Mouse (Mus musculus) cerebellum, adult 2 months (tissue): ENCODE data around the gene Fth1. TPM values are rescaled to one million over a fixed set of nuclear protein-coding genes. Genes with fewer than 3 reads are reported as not detected.
A peak's percentile ranks its signal among the peaks of the same experiment; 100 is the strongest.

ENCODE experiments used
- DNase-seq, 2 experiments: peaks; one replicate each; pipeline ENCODE4 v3.0.0; 2021
- H3K27ac ChIP-seq: fragments of 200-500 bp; 2 replicates; pipeline ENCODE4 v1.5.1; 2012; ENCODE audit warnings: low read length, control low read depth, inconsistent platforms; ENCODE audit not compliant: insufficient read depth
- H3K27me3 ChIP-seq: fragments of 200-500 bp; 2 replicates; pipeline ENCODE4 v1.6.1; 2012; ENCODE audit warnings: inconsistent platforms, mild to moderate bottlenecking, low read length, moderate library complexity; ENCODE audit not compliant: control insufficient read depth, insufficient read depth
- H3K4me1 ChIP-seq: fragments of 200-500 bp; 2 replicates; pipeline ENCODE4 v1.6.1; 2011; ENCODE audit warnings: low read length; ENCODE audit not compliant: control insufficient read depth, insufficient read depth
- H3K4me3 ChIP-seq: fragments of 200-500 bp; replicated peaks from 2 replicates; pipeline ENCODE3; 2011; ENCODE audit warnings: mild to moderate bottlenecking, low read depth, low read length, control low read depth; ENCODE audit not compliant: insufficient read depth
- CTCF ChIP-seq: fragments of 200-500 bp; IDR thresholded peaks from 2 replicates; pipeline ENCODE4 v1.5.1; 2011; ENCODE audit warnings: low read depth, mild to moderate bottlenecking, control low read depth, low read length, moderate library complexity, borderline replicate concordance; ENCODE audit not compliant: insufficient read depth
- POLR2A ChIP-seq: fragments of 200-500 bp; IDR thresholded peaks from 2 replicates; pipeline ENCODE4 v1.6.1; 2011; ENCODE audit warnings: low read length, control low read depth, borderline replicate concordance; ENCODE audit not compliant: insufficient read depth
- WGBS: fragments of 180-500 bp; shearing (Covaris S2); methylation state at CpG from one replicate; pipeline ENCODE4 v1.1.7; 2018; 5-methylcytosine and 5-hydroxymethylcytosine counted together
- polyA plus RNA-seq: library from polyadenylated mRNA; depleted of rRNA; stranded (reverse); fragments of >200 nt; gene quantifications from 2 replicates; pipeline ENCODE4 v1.2.3, GENCODE M21; 2012

The Fth1 gene
- polyA plus RNA-seq, 1 experiment, result 5,845 TPM

DNA sequence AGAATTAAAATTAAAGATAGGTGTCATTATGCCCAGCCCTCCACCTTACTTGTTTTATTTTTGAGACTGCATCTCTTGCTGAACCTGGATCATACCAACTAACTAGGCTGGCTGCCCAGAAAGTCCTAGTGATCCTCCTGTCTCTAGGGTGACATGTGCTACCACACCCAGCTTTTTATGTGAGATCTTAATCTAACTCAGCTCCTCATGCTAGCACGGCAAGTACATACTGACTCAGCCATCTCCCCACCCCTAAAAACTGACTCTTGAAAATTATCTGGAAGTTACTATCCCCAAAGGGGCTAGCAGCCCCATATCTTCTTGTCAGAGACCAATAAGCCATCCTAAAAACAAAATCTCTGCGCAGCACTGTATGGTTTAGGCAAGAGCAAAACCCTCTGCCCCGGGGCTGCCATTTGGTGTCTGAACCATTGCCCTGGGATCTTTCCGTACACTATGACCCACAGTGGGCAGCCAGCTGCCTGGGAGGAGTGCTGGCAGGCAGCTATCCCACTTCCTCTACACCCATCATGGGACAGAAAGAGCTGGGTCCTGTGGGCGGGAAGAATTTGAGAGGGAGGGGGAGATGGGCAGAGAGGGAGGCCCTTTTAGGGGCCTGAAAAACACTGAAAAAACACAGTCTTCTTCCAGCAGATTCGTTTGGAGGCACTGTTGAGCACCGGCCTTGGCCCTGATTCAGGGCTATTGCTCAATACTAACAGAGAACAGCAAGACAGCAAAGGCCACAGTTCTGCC lies 26.2 kb upstream of the Fth1 start:
- peak; percentile 23 to 43 for DNase-seq
- Histone ChIP-seq H3K4me1 (no peaks in the 10 kb centered on the region), H3K27ac (peak overlapping the region; percentile 88; the same call in 1 of the 2 replicates), H3K4me3 (no peak overlapping the region), H3K27me3 (no peaks in the 10 kb centered on the region)
- no peak for TF ChIP-seq POLR2A
- TF ChIP-seq CTCF, result no peak
- 17% methylated on average over 7 of the region's 7 CpGs for WGBS

DNA sequence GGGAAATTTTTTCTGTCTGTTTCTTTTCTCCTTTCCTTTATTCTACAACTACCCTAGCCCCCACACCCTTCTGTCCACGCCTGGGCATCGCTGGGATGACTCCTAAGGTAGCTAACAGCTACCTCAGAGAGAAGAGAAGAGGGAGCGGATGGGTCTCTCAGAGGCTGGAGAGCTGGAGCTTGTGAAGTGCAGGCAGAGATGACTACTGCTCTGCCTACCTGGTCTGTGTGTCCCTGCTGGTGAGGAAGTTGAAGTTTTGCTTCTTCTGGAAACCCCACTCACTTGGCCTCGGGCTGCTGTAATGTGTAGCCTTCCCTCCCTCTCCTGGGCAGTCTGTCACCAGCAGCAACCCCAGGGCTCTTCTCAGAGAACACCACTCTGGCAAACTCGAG lies 25.6 kb upstream of the Fth1 start:
- Histone ChIP-seq H3K27ac (peak overlapping the region; percentile 88; the same call in 1 of the 2 replicates), H3K4me1 (no peaks in the 10 kb centered on the region), H3K4me3 (peak overlapping the region; percentile 21), H3K27me3 (no peaks in the 10 kb centered on the region)
- WGBS, result 36% methylated on average over 5 of the region's 5 CpGs
- no peak for DNase-seq
- TF ChIP-seq POLR2A (no peak), CTCF (no peak)

DNA sequence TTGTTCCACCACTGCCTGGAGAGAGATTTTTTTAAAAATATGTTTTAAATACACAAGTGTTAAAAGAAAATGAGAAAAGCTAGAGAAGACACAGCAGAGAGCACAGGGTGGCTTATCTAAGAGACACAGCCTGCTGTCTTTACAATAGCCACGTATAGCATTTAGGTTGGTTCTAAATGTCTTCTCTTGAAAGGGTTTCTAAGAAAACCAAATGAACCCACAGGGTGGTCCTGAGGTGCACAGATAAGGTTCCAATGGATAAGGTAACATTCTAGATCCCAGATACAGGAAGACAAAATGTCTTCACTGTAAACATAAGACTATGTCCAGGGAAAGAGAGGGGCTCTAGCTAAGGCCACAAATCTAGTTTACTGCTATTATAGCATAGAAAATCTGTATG lies 25.0 kb upstream of the Fth1 start:
- H3K27me3 ChIP-seq, result no peaks in the 10 kb centered on the region
- no peak for DNase-seq
- no peak overlapping the region for H3K4me3 ChIP-seq
- 79% methylated on average over 1 of the region's 1 CpGs for WGBS
- H3K4me1 ChIP-seq, result no peaks in the 10 kb centered on the region
- H3K27ac ChIP-seq, result no peak overlapping the region; the same call in 1 of the 2 replicates
- TF ChIP-seq POLR2A, result no peak
- TF ChIP-seq CTCF, result no peak

DNA sequence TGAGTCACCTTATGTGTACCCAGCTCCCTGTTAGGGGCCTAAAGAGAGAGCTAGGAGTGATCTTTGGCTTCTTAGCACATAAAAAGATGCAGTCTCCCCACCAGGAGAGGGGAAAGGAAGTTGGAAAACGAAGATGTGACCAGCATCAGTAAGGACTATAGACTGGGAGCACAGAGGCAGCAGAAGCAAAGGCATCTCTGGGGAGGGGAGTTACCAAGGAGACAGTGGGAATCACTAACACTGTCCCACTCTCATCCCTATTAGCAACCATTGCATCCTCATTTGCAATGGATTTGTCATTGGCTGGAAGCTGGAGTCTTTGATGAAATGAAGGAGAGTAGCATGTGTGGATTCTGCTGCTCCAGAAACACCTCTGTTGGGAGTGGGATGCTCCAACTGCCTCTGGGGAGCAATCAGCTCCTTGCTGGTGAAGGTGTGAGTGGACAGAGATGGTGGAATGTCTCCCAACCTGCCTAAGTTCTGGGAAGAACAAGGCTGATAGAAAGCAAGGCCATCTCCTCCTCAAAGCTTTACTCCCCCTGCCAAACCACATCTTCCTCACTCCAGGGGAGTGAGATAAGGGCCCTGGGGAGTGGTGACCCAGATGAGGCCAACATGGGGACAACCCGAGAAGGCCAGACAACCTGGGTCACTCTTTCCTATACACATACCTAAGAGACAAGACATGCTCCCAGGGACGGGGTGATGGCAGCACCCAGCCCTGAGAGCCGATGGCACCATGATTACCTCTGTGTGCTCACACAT lies 23.6 kb upstream of the Fth1 start:
- Histone ChIP-seq H3K27me3 (no peaks in the 10 kb centered on the region), H3K27ac (no peak overlapping the region), H3K4me3 (no peak overlapping the region), H3K4me1 (no peaks in the 10 kb centered on the region)
- DNase-seq, result no peak
- WGBS, result 69% methylated on average over 4 of the region's 4 CpGs
- no peak for TF ChIP-seq CTCF
- no peak for TF ChIP-seq POLR2A

GRCm38 (mm10) chr19:9957965-9958364 lies 22.4 kb upstream of the Fth1 start:
- no peak for DNase-seq
- TF ChIP-seq POLR2A (no peak), CTCF (no peak)

DNA sequence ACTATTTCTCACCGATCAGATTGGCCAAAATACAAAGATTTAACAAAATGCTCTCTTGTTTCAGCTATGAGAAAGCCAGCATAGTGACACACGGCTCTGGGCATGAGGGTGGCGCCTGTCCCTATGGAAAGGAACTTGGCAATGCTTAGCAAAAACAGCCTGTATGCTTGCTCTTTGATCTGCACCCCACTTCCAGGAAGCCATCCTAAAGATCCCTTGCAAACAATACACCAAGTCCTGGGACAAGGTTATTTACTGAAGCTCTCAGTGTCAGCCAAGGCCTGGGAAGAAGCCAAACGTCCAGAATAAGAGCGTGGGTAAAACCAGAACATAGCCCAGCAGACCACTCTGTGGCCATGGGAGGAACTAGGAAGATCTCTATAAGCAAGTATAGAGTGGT lies 19.6 kb upstream of the Fth1 start:
- TF ChIP-seq CTCF (no peak), POLR2A (no peak)
- H3K27ac ChIP-seq, result no peak overlapping the region
- no peak for DNase-seq
- WGBS, result 44% methylated on average over 5 of the region's 5 CpGs
- H3K27me3 ChIP-seq, result no peaks in the 10 kb centered on the region
- no peak overlapping the region for H3K4me3 ChIP-seq
- H3K4me1 ChIP-seq, result no peaks in the 10 kb centered on the region

More at GRCm38 (mm10) chr19:9957965-9958364, 22.4 kb upstream of the Fth1 start:
- Histone ChIP-seq H3K27ac (no peak overlapping the region), H3K27me3 (no peaks in the 10 kb centered on the region), H3K4me1 (no peaks in the 10 kb centered on the region), H3K4me3 (no peak overlapping the region)
- WGBS, result 90% methylated on average over 5 of the region's 5 CpGs

DNA sequence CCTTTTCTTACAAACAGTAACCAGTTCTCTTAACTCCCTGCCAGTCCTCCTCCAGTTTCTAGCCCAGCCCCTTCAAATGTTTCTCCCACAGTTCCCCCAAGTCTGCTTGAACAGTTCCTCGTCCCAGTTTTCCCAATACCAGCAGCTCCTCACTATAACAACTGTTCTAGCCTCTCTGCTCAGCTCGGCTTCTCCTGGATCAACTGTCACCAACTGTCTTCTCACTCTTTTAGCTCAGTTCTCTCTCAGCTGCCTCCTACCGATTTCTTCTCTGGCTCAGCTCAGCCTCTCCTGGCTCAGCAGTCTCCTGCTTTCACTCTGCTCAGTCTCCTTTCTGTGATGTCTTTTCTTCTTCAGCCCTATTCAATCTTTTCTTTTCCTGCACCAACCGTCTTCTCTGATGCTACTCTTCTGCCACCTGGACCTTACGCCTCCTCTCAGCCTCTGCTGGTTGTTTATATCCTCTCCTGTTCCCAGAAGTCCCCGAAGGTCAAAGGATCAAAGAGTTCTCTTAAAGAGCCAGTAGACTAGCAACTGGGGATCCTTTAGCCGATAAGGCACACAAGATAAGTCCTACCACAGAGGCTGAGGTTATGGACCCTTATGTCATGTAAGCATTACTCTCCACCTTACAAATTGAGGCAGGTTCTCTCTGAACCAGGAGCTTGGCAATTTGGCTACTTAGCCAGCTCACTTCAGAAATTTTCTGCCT lies 16.0 kb upstream of the Fth1 start:
- DNase-seq, result no peak
- no peak overlapping the region for H3K4me3 ChIP-seq
- 28% methylated on average over 7 of the region's 7 CpGs for WGBS
- TF ChIP-seq POLR2A (no peak), CTCF (no peak)
- no peaks in the 10 kb centered on the region for H3K27me3 ChIP-seq
- no peaks in the 10 kb centered on the region; the same call in 1 of the 2 replicates for H3K4me1 ChIP-seq
- H3K27ac ChIP-seq, result no peak overlapping the region
